9 mouse cellular contexts compared by ENCODE assay signal in genomic region chr9:25104638-25105037, GRCm38 (mm10). TPM values are rescaled to one million over a fixed set of nuclear protein-coding genes. Genes with fewer than 3 reads are reported as not detected.
DNase-seq lines count a peak whose midpoint lies in the region; ATAC-seq lines count a peak whose summit lies in the region.
"Had no signal": no experiment of that assay in that cellular context is flagged by ENCODE, and none has a peak within 500 bp of the region (broad histone marks: within the 10 kb centered on the region; RNA-seq: fewer than 3 reads in every experiment).

No protein-coding gene starts in this region.

- H3K27ac ChIP-seq in embryonic facial prominence, embryonic 10.5 days (replicated peaks) = no peak overlapping the region
- no peak overlapping the region for H3K27ac ChIP-seq in hindbrain, embryonic 11.5 days (ENCODE audit: low read depth, low read length)
- no peak overlapping the region for H3K27ac ChIP-seq in midbrain, embryonic 11.5 days (ENCODE audit: low read depth, low read length)

- no peak overlapping the region for H3K4me3 ChIP-seq in embryonic facial prominence, embryonic 10.5 days
- H3K4me3 ChIP-seq in hindbrain, embryonic 11.5 days (ENCODE audit: low read depth, low read length) = no peak overlapping the region
- no peak overlapping the region for H3K4me3 ChIP-seq in midbrain, embryonic 11.5 days (ENCODE audit: low read depth, low read length)
- H3K4me3 ChIP-seq: myocyte had no signal

- no peak for ATAC-seq in hindbrain, embryonic 11.5 days (ENCODE audit: low FRiP score)
- ATAC-seq in midbrain, embryonic 11.5 days (ENCODE audit: low FRiP score) = peak; percentile 44; the same call in 1 of the 2 replicates

- peak; percentile 55 for DNase-seq in right cerebral cortex, adult 18-20 months
- no peak for DNase-seq in right cerebral cortex, postnatal 4 days
- peak; percentile 6 for DNase-seq in adrenal gland, adult 8-10 months
- peak; percentile 21 for DNase-seq in embryonic facial prominence, embryonic 10.5 days (ENCODE audit: low spot score)
- peak; percentile 71 for DNase-seq in hindbrain, embryonic 11.5 days (ENCODE audit: low spot score)
- DNase-seq in layer of hippocampus, postnatal 14 days (ENCODE audit: low spot score in 2 of 2) = peak; percentile 23 to 56
- DNase-seq in midbrain, embryonic 11.5 days (ENCODE audit: low spot score, missing footprints) = peak; percentile 91
- peak; percentile 40 for DNase-seq in thymus, postnatal 4 days

- no peak overlapping the region for H3K9ac ChIP-seq in hindbrain, embryonic 11.5 days (ENCODE audit: low read depth, low read length)
- no peak overlapping the region for H3K9ac ChIP-seq in midbrain, embryonic 11.5 days (ENCODE audit: low read length)

- H3K36me3 ChIP-seq in embryonic facial prominence, embryonic 10.5 days (replicated peaks) = peaks cover 31% of the 10 kb centered on the region
- H3K36me3 ChIP-seq in hindbrain, embryonic 11.5 days (ENCODE audit: control insufficient read depth, insufficient read depth, low read length) = peaks cover 4% of the 10 kb centered on the region; the same call in 1 of the 2 replicates
- no peaks in the 10 kb centered on the region for H3K36me3 ChIP-seq in midbrain, embryonic 11.5 days (ENCODE audit: control insufficient read depth, insufficient read depth, low read length)

- no peaks in the 10 kb centered on the region for H3K27me3 ChIP-seq in embryonic facial prominence, embryonic 10.5 days (replicated peaks; ENCODE audit: low read depth, poor library complexity, severe bottlenecking)
- no peaks in the 10 kb centered on the region for H3K27me3 ChIP-seq in hindbrain, embryonic 11.5 days (ENCODE audit: control insufficient read depth, insufficient read depth, low read length)
- no peaks in the 10 kb centered on the region for H3K27me3 ChIP-seq in midbrain, embryonic 11.5 days (ENCODE audit: control insufficient read depth, insufficient read depth, low read length)

- H3K9me3 ChIP-seq in embryonic facial prominence, embryonic 10.5 days = peaks cover 2% of the 10 kb centered on the region; the same call in 1 of the 2 replicates
- H3K9me3 ChIP-seq in hindbrain, embryonic 11.5 days (ENCODE audit: control insufficient read depth, low read length) = no peaks in the 10 kb centered on the region
- no peaks in the 10 kb centered on the region; the same call in 1 of the 2 replicates for H3K9me3 ChIP-seq in midbrain, embryonic 11.5 days (ENCODE audit: control insufficient read depth, low read length)

- H3K4me2 ChIP-seq in hindbrain, embryonic 11.5 days (replicated peaks; ENCODE audit: low read depth, low read length) = no peak overlapping the region
- no peak overlapping the region for H3K4me2 ChIP-seq in midbrain, embryonic 11.5 days

- no peaks in the 10 kb centered on the region for H3K4me1 ChIP-seq in embryonic facial prominence, embryonic 10.5 days
- no peaks in the 10 kb centered on the region for H3K4me1 ChIP-seq in hindbrain, embryonic 11.5 days (replicated peaks; ENCODE audit: control insufficient read depth, insufficient read depth, low read length)
- no peaks in the 10 kb centered on the region for H3K4me1 ChIP-seq in midbrain, embryonic 11.5 days (ENCODE audit: control insufficient read depth, insufficient read depth, low read length)

RNA-seq across cellular contexts. Expression of gene Gm10181, which starts 15.4 kb away (rescaled TPM):
- total RNA-seq in adrenal gland, adult 8-10 months (2022) = not detected
- not detected in 2 replicates for polyA plus RNA-seq in embryonic facial prominence, embryonic 10.5 days (2016; fragmentation: Nextera tagmentation; extraction: Ambion mirVana)
- not detected in 2 replicates for polyA plus RNA-seq in hindbrain, embryonic 11.5 days (2014; fragmentation: Nextera tagmentation; extraction: Ambion mirVana)
- total RNA-seq in layer of hippocampus, postnatal 14 days (2021) = not detected
- polyA plus RNA-seq in midbrain, embryonic 11.5 days (2014; fragmentation: Nextera tagmentation; extraction: Ambion mirVana) = not detected in 2 replicates
- polyA plus RNA-seq: myocyte had no signal

RNA-seq across cellular contexts. Expression of gene Herpud2, which starts 47.0 kb away (rescaled TPM):
- 10 to 100 TPM; 48.3 to 54.6 (median 52.4) TPM for total RNA-seq in adrenal gland, adult 8-10 months (2022)
- 23.0 and 23.5 TPM in 2 replicates for polyA plus RNA-seq in embryonic facial prominence, embryonic 10.5 days (2016; fragmentation: Nextera tagmentation; extraction: Ambion mirVana)
- 32.0 and 32.8 TPM in 2 replicates for polyA plus RNA-seq in hindbrain, embryonic 11.5 days (2014; fragmentation: Nextera tagmentation; extraction: Ambion mirVana)
- total RNA-seq in layer of hippocampus, postnatal 14 days (2021) = 10 to 100 TPM; 46.9 to 47.5 TPM
- polyA plus RNA-seq in midbrain, embryonic 11.5 days (2014; fragmentation: Nextera tagmentation; extraction: Ambion mirVana) = 31.8 and 33.9 TPM in 2 replicates
